Mouse (Mus musculus): ENCODE measurements around the gene Pgls.

Gene Pgls

DNA sequence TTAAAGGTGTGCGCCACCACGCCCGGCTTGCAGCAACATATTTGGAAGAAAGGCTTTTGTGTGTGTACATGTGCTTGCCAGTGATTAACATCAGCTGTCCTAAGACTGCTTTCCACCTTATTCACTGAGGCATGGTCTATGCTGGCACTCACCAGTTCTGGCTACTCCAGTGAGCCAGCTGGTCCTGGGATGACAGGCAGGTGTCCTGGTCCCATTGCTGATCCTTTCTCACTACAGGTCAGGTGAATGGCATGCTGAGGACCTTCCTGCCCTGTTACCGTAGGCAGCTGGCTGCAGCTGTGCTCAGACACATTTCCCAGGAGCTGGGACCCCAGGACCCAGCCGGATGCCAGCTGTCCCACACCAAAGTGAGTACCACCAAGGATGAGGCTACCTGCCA is 6.9 kb downstream of the Pgls start:
- no peak for DNase-seq

DNA sequence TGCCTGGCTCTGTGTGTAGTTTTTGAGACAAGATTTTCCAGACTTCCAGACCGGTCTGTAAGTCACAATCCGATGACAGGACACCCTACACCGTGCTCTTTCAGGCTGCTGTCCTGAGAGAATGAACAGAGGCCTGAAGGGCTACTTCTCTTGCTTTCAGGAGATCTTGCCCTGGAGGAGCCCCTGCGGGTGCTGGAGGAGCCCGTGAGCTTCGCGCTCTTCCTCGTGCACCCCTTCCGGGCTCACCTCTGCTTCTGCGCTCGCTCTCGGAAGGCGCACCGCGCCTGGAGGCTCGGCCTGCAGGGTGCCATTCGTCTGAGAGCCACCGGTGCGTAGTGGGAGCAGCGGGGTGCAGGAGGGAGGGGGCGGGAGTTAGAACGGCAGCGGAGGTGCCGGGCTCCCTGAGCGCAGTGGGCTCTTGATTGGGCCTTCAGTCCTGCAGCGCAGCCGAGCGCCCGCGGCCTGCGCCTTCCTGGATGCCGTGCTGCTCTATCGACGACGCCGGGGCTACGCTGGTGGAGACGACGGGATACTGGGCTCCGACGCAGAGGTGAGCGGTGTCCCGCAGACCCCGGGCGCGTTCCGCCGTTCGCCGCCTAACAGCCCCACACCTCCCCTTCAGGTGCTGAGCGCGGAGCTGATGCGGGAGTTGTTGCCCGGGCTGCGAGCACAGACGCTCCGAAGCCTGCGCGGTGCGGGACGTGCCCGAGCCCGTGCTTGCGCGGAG is 10.1 kb downstream of the Pgls start:
- peak; percentile 59 to 73 for DNase-seq

- DNase-seq, result no peak
Measured at GRCm38 (mm10) chr8:71602666-71603334, 10.8 kb downstream of the Pgls start.

GRCm38 (mm10) chr8:71604021-71604420 is 12.0 kb downstream of the Pgls start:
- DNase-seq, result no peak

GRCm38 (mm10) chr8:71610822-71611651 is 19.1 kb downstream of the Pgls start, which contains the start of gene Colgalt1:
Gene Colgalt1, plus strand, starts transcription at chr8:71610998.
- DNase-seq, result peak; percentile 96 to 97

DNA sequence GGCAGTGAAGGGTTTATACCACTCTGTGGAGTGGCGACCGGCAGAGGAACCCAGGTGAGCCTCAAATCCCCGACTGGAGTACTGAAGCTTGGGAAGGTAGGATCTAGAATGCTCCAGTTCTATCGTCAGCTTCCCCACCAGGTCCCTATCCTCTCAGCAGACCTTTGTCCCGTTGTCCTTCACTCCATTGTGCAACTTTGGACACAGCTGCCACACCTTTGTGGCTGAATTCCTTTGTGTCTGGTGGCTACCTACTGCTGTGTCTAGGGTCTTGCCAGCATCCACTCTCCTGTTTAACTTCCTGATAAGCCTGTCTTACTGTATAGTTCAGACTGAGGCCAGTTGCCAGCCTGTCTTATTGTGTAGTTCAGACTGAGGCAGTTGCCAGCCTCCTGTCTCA is 20.2 kb downstream of the Pgls start:
- no peak for DNase-seq

GRCm38 (mm10) chr8:71613418-71613817 is 21.4 kb downstream of the Pgls start:
- no peak for DNase-seq

- no peak for DNase-seq
Measured at GRCm38 (mm10) chr8:71619786-71620185, 27.8 kb downstream of the Pgls start.

- no peak for DNase-seq
Measured at GRCm38 (mm10) chr8:71625088-71625487, 33.1 kb downstream of the Pgls start.

GRCm38 (mm10) chr8:71626753-71627152 is 34.8 kb downstream of the Pgls start:
- DNase-seq, result no peak

GRCm38 (mm10) chr8:71627265-71628099 is 35.5 kb downstream of the Pgls start:
- DNase-seq, result no peak

DNA sequence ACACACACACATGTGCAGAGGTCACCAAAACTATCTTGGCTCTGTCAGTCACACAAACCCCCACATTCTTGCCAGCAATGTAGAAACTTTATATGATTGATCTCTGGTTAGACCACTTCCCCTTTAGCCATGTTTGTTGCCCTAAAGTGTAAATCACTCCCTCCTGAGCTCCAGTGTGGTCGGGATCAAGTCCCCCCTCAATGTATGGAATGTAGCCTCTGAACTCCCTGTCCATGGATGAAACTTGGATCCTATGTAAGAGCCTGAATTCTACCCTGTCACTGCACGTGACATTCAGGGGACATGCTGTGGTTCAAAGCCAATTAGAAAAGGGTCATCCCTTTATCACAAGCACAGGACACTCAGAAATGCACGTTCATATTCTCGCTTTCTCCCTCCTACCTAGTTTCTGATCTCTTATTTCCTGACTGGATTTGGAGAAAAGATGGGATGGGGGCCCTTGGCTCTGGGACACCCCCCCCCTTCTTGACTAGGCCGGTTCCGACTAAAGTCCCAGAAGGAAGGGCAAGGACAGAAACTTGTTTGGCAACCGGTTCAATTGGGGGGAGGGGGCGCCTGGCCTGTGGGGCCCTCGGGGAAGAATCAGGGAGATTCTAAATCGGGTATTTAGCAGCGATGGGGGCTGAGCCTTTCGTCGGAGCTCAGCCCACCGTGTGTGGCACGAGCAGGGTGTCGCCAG is 36.6 kb downstream of the Pgls start:
- no peak for DNase-seq

GRCm38 (mm10) chr8:71629096-71629697 is 37.2 kb downstream of the Pgls start:
- DNase-seq, result peak; percentile 92 to 95

GRCm38 (mm10) chr8:71629781-71630212 is 37.8 kb downstream of the Pgls start:
- DNase-seq, result peak; percentile 58 to 71

GRCm38 (mm10) chr8:71630761-71631160 is 38.8 kb downstream of the Pgls start:
- DNase-seq, result no peak

- no peak for DNase-seq
Measured at GRCm38 (mm10) chr8:71631897-71632296, 39.9 kb downstream of the Pgls start.

- peak; percentile 83 to 86 for DNase-seq
Measured at GRCm38 (mm10) chr8:71633164-71633563, 41.2 kb downstream of the Pgls start.

GRCm38 (mm10) chr8:71633981-71634667 is 42.1 kb downstream of the Pgls start:
- peak; percentile 79 to 85 for DNase-seq

DNA sequence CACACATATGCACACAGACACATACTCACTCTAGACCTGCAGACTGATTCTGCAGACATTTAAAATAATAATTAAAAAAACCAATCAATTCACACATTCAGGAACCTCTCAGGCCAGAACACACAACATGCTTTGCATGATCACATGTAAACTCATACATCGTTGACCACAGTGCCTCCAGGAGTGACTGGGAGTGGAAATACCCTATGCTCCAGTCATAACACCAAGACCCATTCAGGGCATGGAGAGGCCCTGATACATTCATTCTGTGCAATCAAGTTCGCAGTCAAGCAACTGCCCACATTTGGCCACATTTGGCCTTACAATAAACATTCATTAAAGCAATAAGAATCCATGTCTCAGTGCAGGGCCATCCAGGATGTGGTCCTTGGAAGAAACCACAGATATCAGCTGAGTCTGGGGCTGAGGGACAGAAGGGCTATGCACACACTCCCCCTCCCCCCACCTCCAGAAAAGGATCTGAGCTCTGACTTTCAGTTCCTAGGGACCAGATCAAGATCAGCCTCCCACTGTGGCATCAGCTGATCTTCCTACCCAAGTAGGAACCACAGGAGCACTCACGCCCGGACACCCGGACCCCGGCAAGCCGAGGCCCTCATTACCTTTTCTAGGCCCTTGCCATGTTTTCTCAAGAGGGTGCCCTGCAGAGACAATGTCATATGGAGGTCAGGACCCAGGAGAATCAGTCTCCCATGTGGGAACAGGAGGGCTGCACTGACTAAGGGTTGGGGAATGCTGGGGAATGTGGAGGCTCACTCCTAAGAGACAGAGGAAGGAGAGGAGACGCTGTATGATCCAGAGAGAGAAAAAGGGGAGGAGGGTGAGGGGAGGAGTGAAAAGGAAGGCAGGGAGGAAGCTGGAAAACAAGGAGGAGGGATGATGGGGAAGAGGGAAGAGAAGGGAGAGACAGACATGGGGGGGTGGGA is 45.4 kb downstream of the Pgls start:
- DNase-seq, result no peak

DNA sequence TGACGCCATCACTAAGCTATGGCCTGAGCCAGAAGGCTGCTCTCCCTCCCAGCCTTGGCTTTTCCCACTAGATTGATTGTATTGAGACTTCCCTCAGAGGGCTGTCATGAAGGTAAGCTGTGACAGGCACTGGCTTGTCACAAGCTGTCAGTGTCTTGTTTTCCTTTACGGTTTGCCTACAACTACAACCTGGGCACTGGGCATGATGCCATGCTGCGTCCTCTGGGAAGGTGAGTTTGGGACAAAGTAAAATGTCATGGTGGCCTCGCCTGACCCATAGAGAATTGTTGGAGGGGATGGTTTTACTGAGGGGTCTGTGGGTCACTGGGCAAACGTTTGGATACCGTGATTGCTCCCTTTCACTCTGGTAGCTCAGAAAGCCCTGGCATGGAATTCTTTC is 46.3 kb downstream of the Pgls start:
- DNase-seq, result no peak

Data from thymus, postnatal 36 days (tissue).